Mouse (Mus musculus) megakaryocyte, embryonic 14.5 days (primary cell): ENCODE data around the gene Uevld.

Source experiments
- FLI1 ChIP-seq: IDR thresholded peaks from 2 replicates; pipeline ENCODE4 v1.6.1; 2012; ENCODE audit warnings: low read length, inconsistent platforms, mixed read lengths
- GATA1 ChIP-seq: IDR thresholded peaks from 3 replicates; pipeline ENCODE4 v1.6.1; 2012; ENCODE audit warnings: mixed read lengths, low read length, inconsistent platforms, borderline replicate concordance

GRCm38 (mm10) chr7:46922075-46922474, 36.3 kb downstream of the Uevld start:
- no peak for TF ChIP-seq GATA1
- TF ChIP-seq FLI1 = no peak
